Mouse (Mus musculus): Measurements from ENCODE around the gene Armh3.

GRCm38 (mm10) chr19:45807732-45808131 is 190.6 kb downstream of the Armh3 start:
- TF ChIP-seq CTCF (conservative IDR thresholded peaks at IDR 0.05; ENCODE audit: low read length) (no peak), POU5F1 (IDR thresholded peaks at IDR 0.05; ENCODE audit: borderline replicate concordance, low read length) (no peak), NANOG (IDR thresholded peaks at IDR 0.05; ENCODE audit: borderline replicate concordance, low read length) (no peak)
